Mouse (Mus musculus): Measurements from ENCODE around the gene Tgfb2.

The Tgfb2 gene

GRCm38 (mm10) chr1:186701206-186701905 is 4.4 kb downstream of the Tgfb2 start:
- DNase-seq = no peak

- no peak for DNase-seq
Observed at GRCm38 (mm10) chr1:186700496-186700895, 5.3 kb downstream of the Tgfb2 start.

- no peak for DNase-seq
Observed at GRCm38 (mm10) chr1:186698583-186699338, 7.0 kb downstream of the Tgfb2 start.

- DNase-seq = no peak
Observed at GRCm38 (mm10) chr1:186696231-186696630, 9.6 kb downstream of the Tgfb2 start.

- DNase-seq = no peak
Observed at GRCm38 (mm10) chr1:186695361-186695760, 10.4 kb downstream of the Tgfb2 start.

GRCm38 (mm10) chr1:186692370-186692769 is 13.4 kb downstream of the Tgfb2 start:
- DNase-seq = no peak

GRCm38 (mm10) chr1:186691708-186692107 is 14.1 kb downstream of the Tgfb2 start:
- no peak for DNase-seq

GRCm38 (mm10) chr1:186684041-186684440 is 21.7 kb downstream of the Tgfb2 start:
- no peak for DNase-seq

- no peak for DNase-seq
Observed at GRCm38 (mm10) chr1:186682606-186683005, 23.2 kb downstream of the Tgfb2 start.

GRCm38 (mm10) chr1:186677614-186678013 is 28.2 kb downstream of the Tgfb2 start:
- no peak for DNase-seq

GRCm38 (mm10) chr1:186676199-186676598 is 29.6 kb downstream of the Tgfb2 start:
- DNase-seq = no peak

- no peak for DNase-seq
Observed at GRCm38 (mm10) chr1:186675263-186675662, 30.5 kb downstream of the Tgfb2 start.

GRCm38 (mm10) chr1:186674621-186675020 is 31.2 kb downstream of the Tgfb2 start:
- no peak for DNase-seq

- no peak for DNase-seq
Observed at GRCm38 (mm10) chr1:186673166-186673565, 32.6 kb downstream of the Tgfb2 start.

GRCm38 (mm10) chr1:186663412-186663811 is 42.4 kb downstream of the Tgfb2 start:
- DNase-seq = no peak

GRCm38 (mm10) chr1:186662996-186663395 is 42.8 kb downstream of the Tgfb2 start:
- no peak for DNase-seq

GRCm38 (mm10) chr1:186661206-186661921 is 44.4 kb downstream of the Tgfb2 start:
- DNase-seq = no peak

- no peak for DNase-seq
Observed at GRCm38 (mm10) chr1:186658783-186659182, 47.0 kb downstream of the Tgfb2 start.

- DNase-seq = no peak
Observed at GRCm38 (mm10) chr1:186657559-186658219, 48.1 kb downstream of the Tgfb2 start.

GRCm38 (mm10) chr1:186656732-186657329 is 49.0 kb downstream of the Tgfb2 start:
- DNase-seq = no peak

- no peak for DNase-seq
Observed at GRCm38 (mm10) chr1:186656201-186656600, 49.6 kb downstream of the Tgfb2 start.

GRCm38 (mm10) chr1:186655096-186655495 is 50.7 kb downstream of the Tgfb2 start:
- no peak for DNase-seq

- no peak for DNase-seq
Observed at GRCm38 (mm10) chr1:186652208-186652607, 53.6 kb downstream of the Tgfb2 start.
